Mouse (Mus musculus) 3134 (cell line): ENCODE data around the gene Tlk2.
"Not testable (repeated sequence)": the region's sequence is repeated elsewhere in the genome, so short reads cannot be mapped to it uniquely, and the experiment has no call there.

ENCODE experiments used
- DNase-seq: peaks from one replicate; pipeline ENCODE4 v3.0.0-alpha.2; 2011; ENCODE audit warnings: low spot score; ENCODE audit not compliant: insufficient read length; ENCODE audit errors: extremely low read depth

Tlk2 gene

GRCm38 (mm10) chr11:105178516-105178915 lies at the start of gene Tlk2:
Gene Tlk2 (plus strand): TSS chr11:105178807.
- DNase-seq, result no peak

- DNase-seq, result no peak
Measured at GRCm38 (mm10) chr11:105135692-105136091, 42.9 kb upstream of the Tlk2 start.

GRCm38 (mm10) chr11:105137255-105137654 lies 41.4 kb upstream of the Tlk2 start:
- not testable (repeated sequence) for DNase-seq

GRCm38 (mm10) chr11:105140512-105140911 lies 38.1 kb upstream of the Tlk2 start:
- not testable (repeated sequence) for DNase-seq

- DNase-seq, result no peak
Measured at GRCm38 (mm10) chr11:105141115-105141514, 37.5 kb upstream of the Tlk2 start.

- no peak for DNase-seq
Measured at GRCm38 (mm10) chr11:105143564-105143963, 35.0 kb upstream of the Tlk2 start.

- DNase-seq, result no peak
Measured at GRCm38 (mm10) chr11:105144084-105144483, 34.5 kb upstream of the Tlk2 start.

- DNase-seq, result no peak
Measured at GRCm38 (mm10) chr11:105144508-105145210, 33.9 kb upstream of the Tlk2 start.

GRCm38 (mm10) chr11:105145211-105145610 lies 33.4 kb upstream of the Tlk2 start:
- DNase-seq, result no peak

GRCm38 (mm10) chr11:105146593-105146992 lies 32.0 kb upstream of the Tlk2 start, which contains the start of gene Gm10842:
Gene Gm10842 (plus strand): TSS chr11:105146893.
- no peak for DNase-seq

- no peak for DNase-seq
Measured at GRCm38 (mm10) chr11:105149353-105149752, 29.3 kb upstream of the Tlk2 start.

GRCm38 (mm10) chr11:105149766-105150165 lies 28.8 kb upstream of the Tlk2 start:
- DNase-seq, result no peak

- DNase-seq, result no peak
Measured at GRCm38 (mm10) chr11:105150691-105151090, 27.9 kb upstream of the Tlk2 start.

- no peak for DNase-seq
Measured at GRCm38 (mm10) chr11:105151226-105152016, 27.2 kb upstream of the Tlk2 start.

- no peak for DNase-seq
Measured at GRCm38 (mm10) chr11:105152017-105152300, 26.6 kb upstream of the Tlk2 start.

- DNase-seq, result peak; percentile 34
Measured at GRCm38 (mm10) chr11:105152357-105152899, 26.2 kb upstream of the Tlk2 start.

GRCm38 (mm10) chr11:105153068-105153833 lies 25.4 kb upstream of the Tlk2 start:
- DNase-seq, result peak; percentile 68

- no peak for DNase-seq
Measured at GRCm38 (mm10) chr11:105155915-105156314, 22.7 kb upstream of the Tlk2 start.

- DNase-seq, result no peak
Measured at GRCm38 (mm10) chr11:105156748-105157267, 21.8 kb upstream of the Tlk2 start.

- no peak for DNase-seq
Measured at GRCm38 (mm10) chr11:105158047-105158446, 20.6 kb upstream of the Tlk2 start.
